8 mouse cellular contexts compared by ENCODE assay signal in genomic region chr12:59060993-59061595, GRCm38 (mm10). TPM values are rescaled to one million over a fixed set of nuclear protein-coding genes. Genes with fewer than 3 reads are reported as not detected.
DNase-seq lines count a peak whose midpoint lies in the region; ATAC-seq and TF ChIP-seq lines count a peak whose summit lies in the region.

Trappc6b (minus strand) TSS chr12:59061472.

- peak; percentile 90 for ATAC-seq in intestine, postnatal 0 days
- peak; percentile 98 for ATAC-seq in midbrain, embryonic 11.5 days (ENCODE audit: low FRiP score)

- H3K9ac ChIP-seq in intestine, postnatal 0 days (ENCODE audit: low read depth, low read length), result peak within 1 kb of the TSS; percentile 94
- H3K9ac ChIP-seq in midbrain, embryonic 11.5 days (ENCODE audit: low read length), result peak within 1 kb of the TSS; percentile 86

- H3K4me2 ChIP-seq in intestine, postnatal 0 days (replicated peaks; ENCODE audit: low read depth), result peak within 1 kb of the TSS; percentile 67
- H3K4me2 ChIP-seq in midbrain, embryonic 11.5 days, result peak within 1 kb of the TSS; percentile 56

- no peaks in the 10 kb centered on the region for H3K9me3 ChIP-seq in embryonic facial prominence, embryonic 10.5 days
- no peaks in the 10 kb centered on the region for H3K9me3 ChIP-seq in intestine, postnatal 0 days (ENCODE audit: control insufficient read depth)
- H3K9me3 ChIP-seq in midbrain, embryonic 11.5 days (ENCODE audit: control insufficient read depth, low read length), result no peaks in the 10 kb centered on the region

- peak; percentile 57 to 60 for DNase-seq in urinary bladder, adult 18-20 months (ENCODE audit: low spot score in 2 of 2)
- no peak for DNase-seq in urinary bladder, postnatal 10 days (ENCODE audit: low spot score)
- peak; percentile 89 for DNase-seq in embryonic facial prominence, embryonic 10.5 days (ENCODE audit: low spot score)
- DNase-seq in gonadal fat pad, adult 2 months (ENCODE audit: low read depth), result no peak
- DNase-seq in left cerebral cortex, postnatal 4 days, result peak; percentile 85
- DNase-seq in midbrain, embryonic 11.5 days (ENCODE audit: low spot score, missing footprints), result peak; percentile 96
- peak; percentile 78 for DNase-seq in right cerebral cortex, postnatal 4 days

- intact Hi-C loops in left cerebral cortex, postnatal 4 days (cut with DNase I), result no loop called here

- peak within 1 kb of the TSS; percentile 84 for H3K4me3 ChIP-seq in embryonic facial prominence, embryonic 10.5 days
- peak within 1 kb of the TSS; percentile 78 for H3K4me3 ChIP-seq in intestine, postnatal 0 days (ENCODE audit: low read depth, low read length)
- peak within 1 kb of the TSS; percentile 82 for H3K4me3 ChIP-seq in midbrain, embryonic 11.5 days (ENCODE audit: low read depth, low read length)

- H3K36me3 ChIP-seq in embryonic facial prominence, embryonic 10.5 days (replicated peaks), result peaks cover 32% of the 10 kb centered on the region
- peaks cover 4% of the 10 kb centered on the region; the same call in 1 of the 2 replicates for H3K36me3 ChIP-seq in intestine, postnatal 0 days (ENCODE audit: control insufficient read depth, insufficient read depth)
- H3K36me3 ChIP-seq in midbrain, embryonic 11.5 days (ENCODE audit: control insufficient read depth, insufficient read depth, low read length), result 0 out of 2 replicates have a peak, but pooled peaks cover 2% of the 10 kb centered on the region

- TF ChIP-seq CTCF in intestine, postnatal 0 days (IDR thresholded peaks at IDR 0.05; ENCODE audit: low read depth), result peak; percentile 48

- peaks cover 17% of the 10 kb centered on the region for H3K4me1 ChIP-seq in embryonic facial prominence, embryonic 10.5 days
- H3K4me1 ChIP-seq in intestine, postnatal 0 days (replicated peaks; ENCODE audit: control insufficient read depth, insufficient read depth, low read length), result 0 out of 2 replicates have a peak, but pooled peaks cover 7% of the 10 kb centered on the region
- H3K4me1 ChIP-seq in midbrain, embryonic 11.5 days (ENCODE audit: control insufficient read depth, insufficient read depth, low read length), result peaks cover 5% of the 10 kb centered on the region

- H3K27me3 ChIP-seq in embryonic facial prominence, embryonic 10.5 days (replicated peaks; ENCODE audit: low read depth, poor library complexity, severe bottlenecking), result no peaks in the 10 kb centered on the region
- H3K27me3 ChIP-seq in intestine, postnatal 0 days (replicated peaks; ENCODE audit: control insufficient read depth, insufficient read depth, low read length), result no peaks in the 10 kb centered on the region
- no peaks in the 10 kb centered on the region for H3K27me3 ChIP-seq in midbrain, embryonic 11.5 days (ENCODE audit: control insufficient read depth, insufficient read depth, low read length)

- peak within 1 kb of the TSS; percentile 96 for H3K27ac ChIP-seq in embryonic facial prominence, embryonic 10.5 days (replicated peaks)
- peak within 1 kb of the TSS; percentile 95 for H3K27ac ChIP-seq in intestine, postnatal 0 days (ENCODE audit: low read depth, low read length)
- peak within 1 kb of the TSS; percentile 74 for H3K27ac ChIP-seq in midbrain, embryonic 11.5 days (ENCODE audit: low read depth, low read length)

- under 1% methylated on average over 49 of the region's 49 CpGs for WGBS in embryonic facial prominence, embryonic 10.5 days
- WGBS in intestine, postnatal 0 days, result under 1% methylated on average over 49 of the region's 49 CpGs
- WGBS in midbrain, embryonic 11.5 days, result under 1% methylated on average over 49 of the region's 49 CpGs

RNA-seq across cellular contexts. Expression of gene Trappc6b, which starts in this region (rescaled TPM):
- 67.6 and 69.9 TPM in 2 replicates for polyA plus RNA-seq in embryonic facial prominence, embryonic 10.5 days (2016; fragmentation: Nextera tagmentation; extraction: Ambion mirVana)
- 77.7 and 116 TPM in 2 replicates for polyA plus RNA-seq in gonadal fat pad, adult 2 months (2012; rRNA removed)
- 86.9 and 89.9 TPM in 2 replicates for polyA plus RNA-seq in intestine, postnatal 0 days (2015; fragmentation: Nextera tagmentation; extraction: Ambion mirVana)
- total RNA-seq in left cerebral cortex, postnatal 4 days (2021), result 10 to 100 TPM; 93.2 to 99.6 TPM
- polyA plus RNA-seq in midbrain, embryonic 11.5 days (2014; fragmentation: Nextera tagmentation; extraction: Ambion mirVana), result 72.3 and 79.8 TPM in 2 replicates

Comparison
In these comparisons a context has a peak if more than half of its experiments do, and no peak if none do; other contexts are left out.
1. DNase-seq: peak in urinary bladder, adult 18-20 months (2 of 2), embryonic facial prominence, embryonic 10.5 days (single experiment), left cerebral cortex, postnatal 4 days (single experiment), midbrain, embryonic 11.5 days (single experiment) and right cerebral cortex, postnatal 4 days (single experiment); none in urinary bladder, postnatal 10 days (single experiment) and gonadal fat pad, adult 2 months (single experiment).
2. Peak in every context shown above with its lines, with median percentiles within 50 percentile points of each other: H3K27ac ChIP-seq and H3K4me3 ChIP-seq.